Mouse (Mus musculus) monocyte, adult 5-6 weeks (primary cell): ENCODE results near the gene Fam228a. TPM values are rescaled to one million over a fixed set of nuclear protein-coding genes. Genes with fewer than 3 reads are reported as not detected.
"Not testable (repeated sequence)": the region's sequence is repeated elsewhere in the genome, so short reads cannot be mapped to it uniquely, and the experiment has no call there.

Experiments
- ATAC-seq: fragments of 153-309, 156-312 bp; replicated peaks from 2 replicates; pipeline ENCODE4 v1.8.0; 2017; ENCODE audit warnings: mild to moderate bottlenecking; ENCODE audit not compliant: low TSS enrichment, insufficient number of reproducible peaks, severe bottlenecking, poor library complexity, low FRiP score
- total RNA-seq: library from RNA; stranded (forward); fragments of 200-1000, 200-491, 200-594 nt; gene quantifications from 3 replicates; pipeline ENCODE4 v1.2.3, GENCODE M21; 2017

Gene Fam228a
- total RNA-seq, result 0.85 TPM in 1 of 3 replicates, not detected in the others

DNA sequence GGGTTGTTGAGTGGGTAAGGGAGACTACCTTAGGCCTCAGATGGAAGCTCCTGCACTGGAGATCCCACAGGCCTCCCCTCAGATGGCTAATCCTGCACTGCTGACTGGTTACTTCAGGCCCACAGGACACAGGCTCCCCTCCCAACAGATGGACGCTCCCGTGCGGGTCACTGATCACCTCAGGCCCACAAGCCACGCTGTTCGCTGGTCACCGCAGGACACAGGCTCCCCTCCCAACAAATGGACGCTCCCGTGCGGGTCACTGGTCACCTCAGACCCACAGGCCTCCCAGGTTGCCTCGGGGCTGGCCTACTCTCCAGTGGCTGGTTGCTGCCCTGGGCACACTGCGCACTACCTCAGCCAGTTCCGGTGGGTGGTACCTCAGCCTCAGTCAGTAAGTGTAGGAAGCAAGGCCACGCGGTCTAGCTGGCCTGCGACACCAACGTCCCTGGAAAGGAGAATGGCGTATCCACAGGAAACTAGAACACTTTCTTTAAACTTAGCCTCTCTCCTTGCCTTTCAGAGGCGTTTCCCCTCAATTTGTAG is at the start of gene Fam228a:
Fam228a (minus strand) TSS at position 400 of the 546 bp plus-strand sequence.
- no peak for ATAC-seq

DNA sequence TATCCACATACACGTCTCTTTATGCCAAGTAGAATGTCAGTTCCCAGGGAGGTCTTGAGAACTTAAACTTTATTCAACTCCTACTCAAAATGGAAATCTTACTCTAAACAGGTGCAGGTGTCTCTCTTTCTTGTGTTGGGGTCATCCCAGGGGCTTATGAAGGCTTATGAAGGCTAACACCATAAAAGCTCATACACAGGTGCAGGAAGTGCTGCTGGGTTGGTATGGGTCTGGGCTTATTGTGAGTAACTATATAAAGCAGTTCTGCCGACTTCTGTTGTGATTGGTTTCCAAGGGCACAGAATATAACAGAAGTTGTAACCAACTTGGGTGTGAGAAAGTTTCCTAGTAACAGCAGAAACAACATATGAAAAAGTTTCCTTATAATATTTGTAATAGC is 46.2 kb upstream of the Fam228a start:
- no peak for ATAC-seq

DNA sequence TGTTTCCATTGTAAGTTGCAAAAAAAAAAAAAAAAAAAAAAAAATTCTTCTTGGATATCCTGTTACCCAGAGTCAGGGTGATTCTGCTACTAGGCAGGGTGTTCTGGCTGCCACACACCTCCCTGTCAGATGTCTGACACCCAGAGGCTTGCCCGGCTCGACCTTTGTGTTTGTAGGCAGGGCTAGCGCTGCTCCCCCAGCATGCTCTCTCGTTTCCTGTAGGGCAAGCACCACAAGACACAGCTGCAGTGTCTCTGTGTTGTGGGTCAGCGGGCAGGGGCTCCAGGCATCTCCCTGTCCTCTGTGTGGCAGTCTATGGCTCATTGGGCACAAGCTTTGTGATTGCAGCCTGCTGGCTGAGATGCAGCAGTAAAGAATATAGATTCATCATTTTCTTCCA is 45.4 kb upstream of the Fam228a start:
- no peak for ATAC-seq

DNA sequence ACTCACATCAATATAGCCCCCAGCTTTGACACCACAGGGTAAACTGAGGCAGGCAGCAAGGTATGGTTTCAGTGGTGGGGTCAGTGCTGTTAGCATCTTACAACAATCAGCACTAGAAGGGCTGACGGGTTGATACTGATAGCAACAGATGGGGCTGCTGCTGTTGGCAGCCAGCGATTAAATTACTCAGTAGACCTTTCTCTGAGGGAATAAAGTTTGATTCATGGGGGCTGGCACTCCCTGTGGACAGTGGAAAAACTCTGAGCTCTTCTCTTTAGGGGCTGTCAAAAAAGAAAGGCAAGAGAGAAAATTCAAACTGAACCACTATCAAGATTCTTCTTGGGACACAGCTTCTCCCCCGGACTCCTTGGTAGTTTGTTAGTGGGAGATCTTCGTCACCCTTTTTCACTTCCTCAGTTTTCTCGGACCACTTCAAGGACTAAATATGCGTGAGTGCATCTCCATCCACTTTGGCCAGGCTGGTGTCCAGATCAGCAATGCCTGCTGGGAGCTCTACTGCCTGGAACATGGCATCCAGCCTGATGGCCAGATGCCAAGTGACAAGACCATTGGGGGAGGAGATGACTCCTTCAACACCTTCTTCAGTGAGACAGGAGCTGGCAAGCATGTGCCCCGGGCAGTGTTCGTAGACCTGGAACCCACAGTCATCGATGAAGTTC is 43.6 kb upstream of the Fam228a start:
- ATAC-seq, result not testable (repeated sequence)

DNA sequence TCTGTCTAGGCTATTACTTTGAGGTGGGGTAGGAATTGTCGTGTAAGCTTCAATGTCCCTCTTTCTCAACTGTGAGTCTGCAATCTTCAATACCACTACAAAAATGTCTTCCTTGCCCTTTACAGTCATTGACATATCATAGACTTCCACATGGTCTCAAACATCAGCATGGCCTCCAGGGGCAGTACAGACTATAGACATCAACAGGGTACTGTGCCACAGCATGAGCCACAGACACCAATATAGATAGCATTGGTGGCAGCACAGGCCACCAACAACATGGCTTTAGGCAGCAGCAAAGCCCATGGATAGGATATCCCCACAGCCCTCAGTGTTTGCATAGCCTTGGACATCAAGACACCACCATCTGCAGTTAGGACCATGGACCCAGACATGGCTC is 43.0 kb upstream of the Fam228a start:
- no peak for ATAC-seq

DNA sequence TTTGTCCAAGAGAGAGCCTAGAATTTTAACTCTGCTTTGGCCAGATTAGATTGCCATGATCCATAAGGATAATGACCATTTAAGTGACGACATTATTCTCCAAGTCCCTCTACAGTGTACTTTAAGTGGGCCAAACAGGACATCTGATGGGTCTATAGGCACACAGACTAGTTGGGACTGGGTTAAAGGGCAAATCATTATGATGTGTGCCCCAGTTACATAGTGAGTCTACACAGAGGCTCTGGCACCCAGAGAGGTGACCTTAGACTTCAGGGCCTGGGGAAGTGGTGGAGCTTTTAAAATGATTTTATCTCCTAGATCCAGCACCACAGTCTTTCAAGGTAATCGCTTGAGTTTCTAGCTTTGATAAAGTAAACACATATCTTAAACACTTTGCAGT is 42.0 kb upstream of the Fam228a start:
- no peak for ATAC-seq

DNA sequence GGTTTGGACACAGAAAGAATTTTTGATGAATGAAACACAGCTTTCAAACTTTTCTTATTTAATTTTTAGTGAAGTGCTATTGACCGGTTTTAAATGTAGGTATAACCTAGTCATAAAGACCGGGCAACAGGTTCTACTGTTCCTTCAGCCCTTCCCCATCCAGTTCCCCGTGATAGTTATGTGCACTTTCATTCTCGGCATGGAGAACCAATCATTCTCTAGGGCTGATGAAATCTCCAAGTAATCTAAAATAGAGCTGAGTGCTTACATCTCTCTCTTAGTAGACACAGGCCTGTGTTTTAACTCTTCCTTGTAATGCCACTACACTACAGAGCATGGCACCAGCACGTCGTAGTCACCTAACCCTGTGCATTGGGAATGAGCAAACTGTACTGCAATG is 39.5 kb upstream of the Fam228a start:
- no peak for ATAC-seq

DNA sequence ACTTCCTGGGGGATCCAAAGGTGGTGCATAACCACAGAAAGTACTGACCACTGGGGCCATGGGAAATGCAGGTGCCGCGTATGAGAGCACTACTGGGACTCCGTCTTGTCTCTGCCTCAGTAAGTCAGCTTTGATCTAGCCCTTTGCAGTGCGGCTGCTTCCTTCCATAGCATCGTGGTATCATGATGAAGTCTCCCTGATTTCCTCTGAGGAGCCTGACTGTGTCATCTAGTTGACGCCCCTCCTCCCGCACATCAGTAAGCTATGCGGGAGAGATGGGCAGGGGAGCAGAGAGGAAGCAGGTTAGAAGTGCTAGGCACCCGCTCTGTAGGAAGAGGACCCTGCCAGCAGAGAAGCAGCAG is 37.3 kb upstream of the Fam228a start:
- no peak for ATAC-seq

DNA sequence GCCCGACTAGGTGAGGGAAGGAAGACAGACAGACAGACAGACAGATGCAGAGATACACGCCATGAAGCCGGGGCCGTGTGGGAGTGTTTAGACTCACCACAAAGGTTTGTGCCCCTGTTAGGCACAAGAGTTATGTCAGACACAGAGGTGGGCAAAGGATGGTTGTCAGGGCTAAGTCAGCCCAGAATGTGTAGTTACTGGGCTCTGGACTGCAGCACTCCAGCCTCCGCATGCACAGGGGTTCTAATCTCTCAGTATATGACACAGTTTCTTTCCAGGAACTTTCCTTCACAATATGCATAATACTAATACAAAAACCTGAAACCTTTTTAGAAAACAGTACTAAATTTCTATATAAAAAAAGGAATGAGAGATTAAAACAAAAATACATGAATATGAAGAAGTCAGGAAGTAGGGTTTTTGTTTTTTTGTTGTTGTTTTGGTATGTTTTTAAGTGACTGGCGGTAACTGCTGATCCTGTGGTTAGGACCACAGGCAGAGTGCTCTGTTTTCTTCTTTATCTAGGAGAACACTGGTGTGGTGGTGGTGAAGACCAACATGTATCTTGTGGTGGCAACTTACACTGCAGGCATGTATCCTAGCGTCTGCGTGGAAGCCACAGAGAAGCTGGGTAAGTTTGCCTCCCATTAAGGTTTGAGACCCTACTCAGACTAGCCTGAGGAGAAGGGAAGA is 36.8 kb upstream of the Fam228a start:
- no peak for ATAC-seq

DNA sequence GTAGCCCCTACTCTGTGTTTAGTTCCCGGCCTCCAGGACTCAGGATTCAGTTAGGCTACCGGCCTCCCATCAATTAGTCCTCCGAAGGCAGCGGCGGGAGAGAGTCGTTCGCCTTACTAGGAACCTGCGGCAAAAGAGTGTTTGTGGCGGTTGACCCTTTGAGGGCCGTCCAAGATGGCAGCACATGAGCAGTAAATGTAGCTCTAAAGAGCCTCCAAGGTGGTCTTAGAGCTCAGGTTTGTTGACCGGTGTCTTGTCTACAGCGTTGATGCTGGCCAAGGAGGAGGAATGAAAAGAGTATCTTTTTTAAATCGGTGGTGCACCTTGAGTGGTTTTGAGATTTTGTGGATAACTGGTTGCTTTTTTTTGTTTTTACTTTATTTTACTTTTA is 31.1 kb upstream of the Fam228a start:
- ATAC-seq, result no peak

DNA sequence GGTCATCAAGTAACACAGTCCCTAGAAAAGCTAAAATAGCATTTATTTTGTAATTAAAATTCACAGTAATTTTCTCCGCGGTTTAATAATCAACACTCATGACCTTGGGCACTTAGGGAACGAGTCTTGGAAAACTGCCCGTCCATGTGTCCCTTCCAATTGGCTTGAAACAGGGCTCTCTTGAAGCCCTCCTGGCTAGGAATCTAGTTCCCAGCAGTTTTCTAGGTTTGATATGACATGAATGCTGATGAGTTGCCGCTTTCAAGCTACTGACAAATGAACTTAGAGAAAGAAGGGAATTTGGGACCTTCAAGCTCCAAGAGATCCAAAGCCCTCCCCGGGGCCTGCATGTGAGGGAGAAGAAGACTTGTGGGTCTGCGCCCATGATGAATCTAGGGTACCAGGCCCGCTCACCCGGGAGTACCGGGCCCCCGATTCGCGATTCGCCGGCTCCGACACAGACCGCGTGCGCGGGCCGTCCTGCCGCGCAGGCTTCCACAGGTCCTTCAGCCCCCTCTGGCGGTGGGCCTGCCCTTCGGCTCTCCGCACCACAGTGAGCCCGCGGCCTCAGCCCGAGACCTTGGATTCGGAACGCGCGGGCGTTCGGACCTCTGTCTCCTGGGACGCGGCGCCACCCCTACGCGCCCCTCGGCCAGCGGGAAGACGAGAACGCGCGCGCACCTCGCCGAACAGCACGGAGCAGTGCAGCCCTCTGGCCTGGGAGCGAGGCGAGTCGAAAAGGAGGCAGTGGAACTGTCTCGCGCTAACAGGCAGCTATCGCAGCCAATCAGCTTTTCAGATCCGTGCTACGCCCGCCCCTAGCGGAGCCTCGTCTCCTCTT is 30.5 kb upstream of the Fam228a start, which contains the start of the genes Pfn4 and Fam228b:
Pfn4 (plus strand) TSS at position 531 of the 841 bp plus-strand sequence.
Fam228b (minus strand) TSS at position 776 of the 841 bp plus-strand sequence.
- peak; percentile 97 for ATAC-seq

DNA sequence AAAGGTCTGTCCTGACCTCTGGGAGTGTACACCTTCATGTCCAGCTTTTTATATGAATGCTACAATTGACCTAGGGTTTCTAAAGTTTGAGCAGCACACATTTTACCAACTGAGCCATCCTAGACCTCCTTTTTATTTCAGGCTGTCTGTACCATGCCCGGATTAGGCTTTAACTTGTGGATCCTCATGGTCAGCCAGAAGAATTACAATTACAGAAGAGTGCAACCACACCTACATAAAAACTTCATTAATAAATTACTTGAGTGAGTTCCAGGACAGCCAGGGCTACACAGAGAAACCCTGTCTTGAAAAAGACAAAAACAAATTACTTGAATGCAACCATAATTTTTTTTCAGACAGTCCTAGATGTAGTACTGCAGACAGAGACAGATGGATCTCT is 18.8 kb upstream of the Fam228a start:
- ATAC-seq, result no peak

DNA sequence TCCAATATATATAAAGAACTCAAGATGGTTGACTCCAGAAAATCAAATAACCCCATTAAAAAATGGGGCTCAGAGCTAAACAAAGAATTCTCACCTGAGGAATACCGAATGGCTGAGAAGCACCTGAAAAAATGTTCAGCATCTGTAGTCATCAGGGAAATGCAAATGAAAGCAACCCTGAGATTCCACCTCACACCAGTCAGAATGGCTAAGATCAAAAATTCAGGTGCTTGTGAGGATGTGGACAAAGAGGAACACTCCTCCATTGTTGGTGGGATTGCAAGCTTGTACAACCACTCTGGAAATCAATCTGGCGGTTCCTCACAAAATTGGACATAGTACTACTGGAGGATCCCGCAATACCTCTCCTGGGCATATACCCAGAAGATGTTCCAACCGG is 16.2 kb upstream of the Fam228a start:
- not testable (repeated sequence) for ATAC-seq

DNA sequence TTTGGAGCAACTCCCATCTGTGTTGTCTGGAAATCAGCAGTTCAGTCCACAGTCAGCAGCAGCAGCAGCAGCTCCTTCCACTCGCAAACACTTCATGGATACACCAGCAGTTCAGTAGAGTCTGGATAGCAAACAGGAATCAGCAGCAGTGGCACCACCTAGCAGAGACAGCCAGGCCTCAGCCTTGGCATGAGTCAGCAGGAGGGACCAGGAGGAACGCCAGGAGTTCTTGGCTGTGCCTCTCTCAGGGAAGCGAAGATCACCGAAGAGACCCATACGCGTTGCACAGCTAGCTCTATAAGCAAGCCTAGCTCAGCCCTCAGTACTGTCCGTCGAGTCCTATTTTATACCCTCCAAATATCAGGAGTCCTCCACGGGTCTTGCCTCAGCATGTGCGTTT is 6.3 kb upstream of the Fam228a start:
- no peak for ATAC-seq

DNA sequence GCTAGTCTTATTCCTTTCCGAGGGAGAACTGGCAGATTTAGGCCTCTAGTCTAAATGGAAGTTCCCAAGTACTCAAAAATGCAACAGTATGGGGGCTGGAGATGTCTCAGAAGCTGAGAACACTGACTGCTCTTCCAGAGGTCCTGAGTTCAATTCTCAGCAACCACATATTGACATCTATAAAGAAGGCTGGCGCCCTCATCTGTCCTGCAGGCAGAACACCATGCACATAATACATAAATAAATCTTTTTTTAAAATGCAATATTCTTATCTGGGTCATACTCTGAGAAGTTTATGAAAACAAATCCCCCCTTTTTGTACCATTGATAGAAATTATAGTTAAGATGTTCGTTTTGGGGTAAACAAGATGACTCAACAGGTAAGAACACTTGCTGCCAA is 4.0 kb upstream of the Fam228a start:
- no peak for ATAC-seq

DNA sequence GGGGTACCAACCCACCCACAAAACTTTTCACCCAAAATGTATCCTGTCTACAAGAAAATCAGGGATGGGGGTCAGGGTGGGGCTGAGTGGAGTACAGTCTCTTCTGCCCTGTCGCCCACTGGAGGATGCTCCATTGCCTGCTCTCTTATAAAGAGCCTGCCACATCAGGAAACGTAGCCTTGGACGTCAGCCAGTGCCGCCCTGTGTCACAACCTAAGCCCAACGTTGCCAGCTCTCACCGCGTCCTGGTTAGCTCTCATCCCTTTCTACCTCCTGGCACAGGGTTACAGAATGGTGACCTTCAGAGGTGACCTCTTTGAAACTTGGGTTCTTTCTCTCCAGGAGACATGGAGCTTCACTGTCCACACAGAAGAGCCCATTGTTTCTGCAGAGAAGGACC is 2.6 kb upstream of the Fam228a start:
- ATAC-seq, result no peak

DNA sequence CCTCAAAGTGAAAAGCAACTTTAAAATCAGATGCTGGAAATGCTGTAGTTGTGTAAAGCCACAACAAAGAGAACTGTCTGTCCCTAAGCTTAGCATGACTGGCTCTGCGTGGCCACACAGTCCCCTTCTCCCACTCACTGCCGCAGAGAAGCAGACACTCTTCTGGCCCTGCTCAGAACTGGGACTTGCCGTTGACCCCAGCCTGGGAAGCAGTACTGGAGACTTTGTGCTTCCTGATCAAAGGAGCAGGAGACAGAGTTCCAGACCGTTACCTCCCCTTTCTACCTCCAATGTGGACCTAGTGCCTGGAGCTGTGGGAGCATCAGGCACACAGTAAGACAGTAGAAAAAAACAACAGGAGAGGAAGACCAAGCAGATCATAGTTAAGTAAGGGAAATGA is 5.9 kb downstream of the Fam228a start:
- ATAC-seq, result no peak

DNA sequence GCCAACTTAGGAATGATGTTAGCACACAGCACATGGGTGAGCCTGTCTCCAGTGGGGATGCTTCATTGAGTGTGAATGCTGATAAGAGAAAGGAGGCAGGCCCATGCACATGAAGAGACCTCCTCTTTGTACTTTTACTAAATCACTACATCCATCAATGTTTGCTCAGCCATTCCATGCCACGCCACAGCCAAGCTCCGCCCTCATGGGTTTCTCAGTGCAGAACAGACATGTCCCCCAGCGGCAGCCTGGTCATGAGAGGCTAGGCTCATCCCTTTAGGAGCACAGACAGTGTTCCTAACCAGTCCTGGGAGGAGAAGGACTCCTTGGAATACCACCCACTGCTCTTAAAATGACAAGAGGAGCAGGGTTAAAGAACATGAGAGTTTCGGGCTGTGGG is 6.6 kb downstream of the Fam228a start:
- ATAC-seq, result no peak

DNA sequence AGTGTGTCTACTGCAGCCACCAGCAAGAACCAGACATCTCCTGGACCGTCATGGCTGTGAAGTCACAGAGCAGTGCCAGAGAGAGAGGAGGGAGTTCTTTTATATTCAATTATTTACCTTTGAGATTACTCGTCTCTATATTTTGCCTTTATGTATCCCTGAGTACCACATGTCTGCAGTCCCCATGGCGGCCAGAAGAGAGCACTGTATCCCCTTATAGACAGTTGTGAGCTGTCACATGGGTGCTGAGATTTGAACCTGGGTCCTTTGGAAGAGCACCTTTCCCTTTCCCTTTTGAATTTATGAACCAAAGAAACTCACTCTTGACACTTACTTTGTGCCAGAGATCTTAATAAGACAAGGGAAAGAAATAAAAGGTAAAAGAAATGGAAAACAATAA is 9.1 kb downstream of the Fam228a start:
- ATAC-seq, result no peak
